Mouse (Mus musculus): ENCODE measurements at regions not wholly inside any gene's neighbourhood (a gene's known extent, or its start where the extent isn't known, plus 50 kb on each side); places are given as distances from the start of the nearest gene placed in this dataset.
A peak's percentile ranks its signal among the peaks of the same experiment; 100 is the strongest.

GRCm38 (mm10) chr2:139338240-139338639, 155.5 kb upstream of the Sptlc3 start:
- H3K27ac ChIP-seq (replicated peaks; ENCODE audit: low read depth, low read length), result no peak overlapping the region
- no peaks in the 10 kb centered on the region for H3K36me3 ChIP-seq (replicated peaks; ENCODE audit: control insufficient read depth, insufficient read depth, low read depth, low read length)
- no peaks in the 10 kb centered on the region for H3K9me3 ChIP-seq (replicated peaks; ENCODE audit: control insufficient read depth, low read length)
- H3K4me2 ChIP-seq (ENCODE audit: low read depth, low read length), result no peak overlapping the region
- no peak overlapping the region for H3K9ac ChIP-seq (replicated peaks; ENCODE audit: low read length)
- DNase-seq (ENCODE audit: low spot score) (no peak), ATAC-seq (replicated peaks; ENCODE audit: insufficient number of reproducible peaks, low FRiP score, low TSS enrichment, low read depth) (no peak)
- no peak overlapping the region for H3K4me3 ChIP-seq (ENCODE audit: low read depth, low read length)
- no peaks in the 10 kb centered on the region for H3K27me3 ChIP-seq (ENCODE audit: control insufficient read depth, insufficient read depth, low read length)
- no peaks in the 10 kb centered on the region for H3K4me1 ChIP-seq (ENCODE audit: control insufficient read depth, insufficient read depth, low read length)
- WGBS, result 65% methylated on average over 4 of the region's 4 CpGs

GRCm38 (mm10) chr2:139356280-139357010, 137.3 kb upstream of the Sptlc3 start:
- Histone ChIP-seq H3K4me3 (ENCODE audit: low read depth, low read length) (no peak overlapping the region), H3K9me3 (replicated peaks; ENCODE audit: control insufficient read depth, low read length) (no peaks in the 10 kb centered on the region), H3K36me3 (replicated peaks; ENCODE audit: control insufficient read depth, insufficient read depth, low read depth, low read length) (no peaks in the 10 kb centered on the region), H3K4me2 (ENCODE audit: low read depth, low read length) (no peak overlapping the region), H3K9ac (replicated peaks; ENCODE audit: low read length) (no peak overlapping the region), H3K27me3 (ENCODE audit: control insufficient read depth, insufficient read depth, low read length) (no peaks in the 10 kb centered on the region), H3K4me1 (ENCODE audit: control insufficient read depth, insufficient read depth, low read length) (no peaks in the 10 kb centered on the region), H3K27ac (replicated peaks; ENCODE audit: low read depth, low read length) (no peak overlapping the region)
- 86% methylated on average over 3 of the region's 3 CpGs for WGBS
- no peak for DNase-seq (ENCODE audit: low spot score)
- no peak for ATAC-seq (replicated peaks; ENCODE audit: insufficient number of reproducible peaks, low FRiP score, low TSS enrichment, low read depth)

GRCm38 (mm10) chr2:139362245-139362847, 131.4 kb upstream of the Sptlc3 start:
- H3K27me3 ChIP-seq (ENCODE audit: control insufficient read depth, insufficient read depth, low read length), result no peaks in the 10 kb centered on the region
- no peaks in the 10 kb centered on the region for H3K9me3 ChIP-seq (replicated peaks; ENCODE audit: control insufficient read depth, low read length)
- WGBS, result 78% methylated on average over 1 of the region's 1 CpGs
- H3K36me3 ChIP-seq (replicated peaks; ENCODE audit: control insufficient read depth, insufficient read depth, low read depth, low read length), result no peaks in the 10 kb centered on the region
- no peak overlapping the region for H3K4me3 ChIP-seq (ENCODE audit: low read depth, low read length)
- H3K4me2 ChIP-seq (ENCODE audit: low read depth, low read length), result no peak overlapping the region
- no peak overlapping the region for H3K27ac ChIP-seq (replicated peaks; ENCODE audit: low read depth, low read length)
- ATAC-seq (replicated peaks; ENCODE audit: insufficient number of reproducible peaks, low FRiP score, low TSS enrichment, low read depth) (no peak), DNase-seq (ENCODE audit: low spot score) (no peak)
- H3K9ac ChIP-seq (replicated peaks; ENCODE audit: low read length), result no peak overlapping the region
- H3K4me1 ChIP-seq (ENCODE audit: control insufficient read depth, insufficient read depth, low read length), result no peaks in the 10 kb centered on the region

- ATAC-seq (replicated peaks; ENCODE audit: insufficient number of reproducible peaks, low FRiP score, low TSS enrichment, low read depth) (no peak), DNase-seq (ENCODE audit: low spot score) (peak; percentile 66)
- Histone ChIP-seq H3K4me3 (ENCODE audit: low read depth, low read length) (no peak overlapping the region), H3K4me1 (ENCODE audit: control insufficient read depth, insufficient read depth, low read length) (no peaks in the 10 kb centered on the region), H3K36me3 (replicated peaks; ENCODE audit: control insufficient read depth, insufficient read depth, low read depth, low read length) (no peaks in the 10 kb centered on the region), H3K27ac (replicated peaks; ENCODE audit: low read depth, low read length) (no peak overlapping the region), H3K4me2 (ENCODE audit: low read depth, low read length) (no peak overlapping the region), H3K9me3 (replicated peaks; ENCODE audit: control insufficient read depth, low read length) (no peaks in the 10 kb centered on the region), H3K9ac (replicated peaks; ENCODE audit: low read length) (no peak overlapping the region), H3K27me3 (ENCODE audit: control insufficient read depth, insufficient read depth, low read length) (no peaks in the 10 kb centered on the region)
- 55% methylated on average over 1 of the region's 1 CpGs for WGBS
Measured at GRCm38 (mm10) chr2:139370070-139370469, 123.6 kb upstream of the Sptlc3 start.

- no peak for DNase-seq (ENCODE audit: low spot score)
- Histone ChIP-seq H3K9me3 (replicated peaks; ENCODE audit: control insufficient read depth, low read length) (no peaks in the 10 kb centered on the region), H3K4me1 (ENCODE audit: control insufficient read depth, insufficient read depth, low read length) (no peaks in the 10 kb centered on the region), H3K4me3 (ENCODE audit: low read depth, low read length) (no peak overlapping the region), H3K9ac (replicated peaks; ENCODE audit: low read length) (no peak overlapping the region), H3K27me3 (ENCODE audit: control insufficient read depth, insufficient read depth, low read length) (no peaks in the 10 kb centered on the region), H3K4me2 (ENCODE audit: low read depth, low read length) (no peak overlapping the region), H3K36me3 (replicated peaks; ENCODE audit: control insufficient read depth, insufficient read depth, low read depth, low read length) (no peaks in the 10 kb centered on the region), H3K27ac (replicated peaks; ENCODE audit: low read depth, low read length) (no peak overlapping the region)
- WGBS, result 84% methylated on average over 6 of the region's 6 CpGs
- no peak for ATAC-seq (replicated peaks; ENCODE audit: insufficient number of reproducible peaks, low FRiP score, low TSS enrichment, low read depth)
Measured at GRCm38 (mm10) chr2:139380285-139380684, 113.4 kb upstream of the Sptlc3 start.

GRCm38 (mm10) chr2:139381628-139382027, 112.1 kb upstream of the Sptlc3 start:
- Histone ChIP-seq H3K27ac (replicated peaks; ENCODE audit: low read depth, low read length) (no peak overlapping the region), H3K4me3 (ENCODE audit: low read depth, low read length) (no peak overlapping the region), H3K27me3 (ENCODE audit: control insufficient read depth, insufficient read depth, low read length) (no peaks in the 10 kb centered on the region), H3K9ac (replicated peaks; ENCODE audit: low read length) (no peak overlapping the region), H3K36me3 (replicated peaks; ENCODE audit: control insufficient read depth, insufficient read depth, low read depth, low read length) (no peaks in the 10 kb centered on the region), H3K4me1 (ENCODE audit: control insufficient read depth, insufficient read depth, low read length) (no peaks in the 10 kb centered on the region), H3K9me3 (replicated peaks; ENCODE audit: control insufficient read depth, low read length) (no peaks in the 10 kb centered on the region), H3K4me2 (ENCODE audit: low read depth, low read length) (no peak overlapping the region)
- 0% methylated on average over 1 of the region's 1 CpGs for WGBS
- peak; percentile 88 for ATAC-seq (replicated peaks; ENCODE audit: insufficient number of reproducible peaks, low FRiP score, low TSS enrichment, low read depth)
- DNase-seq (ENCODE audit: low spot score), result peak; percentile 88

GRCm38 (mm10) chr2:139413559-139413958, 80.2 kb upstream of the Sptlc3 start:
- Histone ChIP-seq H3K4me1 (ENCODE audit: control insufficient read depth, insufficient read depth, low read length) (no peaks in the 10 kb centered on the region), H3K9me3 (replicated peaks; ENCODE audit: control insufficient read depth, low read length) (no peaks in the 10 kb centered on the region), H3K4me3 (ENCODE audit: low read depth, low read length) (no peak overlapping the region), H3K4me2 (ENCODE audit: low read depth, low read length) (no peak overlapping the region), H3K36me3 (replicated peaks; ENCODE audit: control insufficient read depth, insufficient read depth, low read depth, low read length) (no peaks in the 10 kb centered on the region), H3K9ac (replicated peaks; ENCODE audit: low read length) (no peak overlapping the region), H3K27ac (replicated peaks; ENCODE audit: low read depth, low read length) (no peak overlapping the region), H3K27me3 (ENCODE audit: control insufficient read depth, insufficient read depth, low read length) (no peaks in the 10 kb centered on the region)
- WGBS, result 74% methylated on average over 3 of the region's 3 CpGs
- DNase-seq (ENCODE audit: low spot score), result no peak
- no peak for ATAC-seq (replicated peaks; ENCODE audit: insufficient number of reproducible peaks, low FRiP score, low TSS enrichment, low read depth)

GRCm38 (mm10) chr2:139417506-139417905, 76.2 kb upstream of the Sptlc3 start:
- H3K4me3 ChIP-seq (ENCODE audit: low read depth, low read length), result no peak overlapping the region
- DNase-seq (ENCODE audit: low spot score) (peak; percentile 58), ATAC-seq (replicated peaks; ENCODE audit: insufficient number of reproducible peaks, low FRiP score, low TSS enrichment, low read depth) (no peak)
- no peak overlapping the region for H3K27ac ChIP-seq (replicated peaks; ENCODE audit: low read depth, low read length)
- H3K4me2 ChIP-seq (ENCODE audit: low read depth, low read length), result no peak overlapping the region
- H3K36me3 ChIP-seq (replicated peaks; ENCODE audit: control insufficient read depth, insufficient read depth, low read depth, low read length), result no peaks in the 10 kb centered on the region
- no peaks in the 10 kb centered on the region for H3K27me3 ChIP-seq (ENCODE audit: control insufficient read depth, insufficient read depth, low read length)
- H3K9me3 ChIP-seq (replicated peaks; ENCODE audit: control insufficient read depth, low read length), result no peaks in the 10 kb centered on the region
- no peaks in the 10 kb centered on the region for H3K4me1 ChIP-seq (ENCODE audit: control insufficient read depth, insufficient read depth, low read length)
- 19% methylated on average over 1 of the region's 1 CpGs for WGBS
- no peak overlapping the region for H3K9ac ChIP-seq (replicated peaks; ENCODE audit: low read length)
